Mouse (Mus musculus) heart, adult 8-10 months (tissue): ENCODE data around the gene Trub2. TPM values are rescaled to one million over a fixed set of nuclear protein-coding genes. Genes with fewer than 3 reads are reported as not detected.
"Not testable (repeated sequence)": the region's sequence is repeated elsewhere in the genome, so short reads cannot be mapped to it uniquely, and the experiment has no call there.

Experiments used
- DNase-seq: peaks from one replicate; pipeline ENCODE4 v3.0.0; 2022; ENCODE audit warnings: low spot score
- total RNA-seq, 4 experiments: library from RNA; stranded (reverse); gene quantifications; 2 replicates each; pipeline ENCODE4 v1.2.4; 2022

Gene Trub2
- total RNA-seq, 4 experiments from 2014 or later: 38.6 to 47.6 (median 42.0) TPM

DNA sequence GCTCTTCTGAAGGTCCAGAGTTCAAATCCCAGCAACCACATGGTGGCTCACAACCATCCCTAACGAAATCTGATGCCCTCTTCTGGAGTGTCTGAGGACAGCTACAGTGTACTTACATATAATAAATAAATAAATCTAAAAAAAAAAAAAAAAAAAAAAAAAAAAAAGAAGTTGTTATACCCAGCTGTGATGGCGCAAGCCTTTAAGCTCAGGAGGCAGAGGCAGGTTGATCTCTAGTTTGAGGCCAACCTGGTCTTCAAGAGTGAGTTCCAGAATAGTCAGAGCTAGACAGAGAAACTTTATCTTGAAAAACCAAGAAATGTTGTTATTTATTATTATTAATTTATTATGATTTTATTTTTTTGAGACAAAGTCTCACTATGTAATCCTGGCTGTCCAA lies 7.0 kb downstream of the Trub2 start:
- not testable (repeated sequence) for DNase-seq

DNA sequence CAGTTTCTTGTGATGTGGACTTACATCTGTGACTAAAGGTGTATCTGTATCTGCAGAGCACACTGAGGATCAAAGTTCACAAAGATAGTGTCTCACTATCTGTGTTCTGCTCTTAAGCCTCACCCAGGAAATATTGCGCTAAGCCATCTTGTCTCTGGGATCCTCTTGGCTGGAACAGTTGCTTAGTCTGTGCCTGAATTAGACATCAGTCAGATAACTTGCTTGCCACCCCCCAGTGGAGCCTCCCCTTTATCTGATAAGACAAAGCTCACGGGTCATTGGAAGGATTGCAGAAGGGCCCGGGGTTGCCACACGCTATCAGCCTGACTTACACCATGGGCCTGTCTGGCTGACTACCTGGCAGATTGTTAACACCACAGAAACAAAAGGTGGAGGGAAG lies 15.0 kb downstream of the Trub2 start:
- no peak for DNase-seq

DNA sequence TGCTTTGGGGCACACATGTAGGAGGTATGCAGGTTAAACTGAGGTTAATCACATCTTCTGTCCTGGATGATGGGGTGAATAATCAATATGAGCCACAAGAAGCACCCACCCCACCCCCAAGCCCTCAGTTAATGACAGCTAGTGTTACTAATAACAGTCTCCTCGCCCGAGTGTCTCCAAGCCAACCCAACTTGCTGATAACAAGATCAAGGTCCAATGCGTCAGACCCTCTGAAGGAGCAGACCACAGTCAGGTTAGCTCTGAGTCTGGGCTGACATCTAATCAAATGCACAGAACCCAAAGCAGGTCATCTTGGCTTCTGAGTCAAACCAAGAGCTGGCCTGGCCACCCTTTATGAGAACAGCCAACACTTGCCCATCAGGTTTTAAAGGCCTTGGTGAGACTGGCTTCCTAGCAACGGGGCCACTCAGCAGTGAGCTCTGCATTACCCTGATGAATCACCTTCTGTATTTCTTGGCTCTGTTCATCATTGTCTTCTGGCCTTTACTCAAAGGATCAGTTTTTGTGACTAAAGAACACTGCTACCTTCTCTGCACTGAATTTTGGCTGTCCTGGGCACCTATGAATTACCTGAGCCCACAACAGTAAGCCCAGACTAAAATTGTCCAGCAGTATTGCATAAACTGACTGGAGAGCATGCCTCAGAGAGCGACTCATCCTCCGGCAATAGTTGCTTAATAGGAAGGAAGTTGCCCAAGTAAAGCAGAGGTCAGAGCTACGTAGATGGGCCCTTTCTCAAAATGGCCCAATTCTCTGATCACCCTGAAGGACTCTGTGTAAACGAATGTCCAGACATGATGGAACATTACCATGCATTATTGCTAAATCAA lies 16.5 kb downstream of the Trub2 start:
- no peak for DNase-seq

DNA sequence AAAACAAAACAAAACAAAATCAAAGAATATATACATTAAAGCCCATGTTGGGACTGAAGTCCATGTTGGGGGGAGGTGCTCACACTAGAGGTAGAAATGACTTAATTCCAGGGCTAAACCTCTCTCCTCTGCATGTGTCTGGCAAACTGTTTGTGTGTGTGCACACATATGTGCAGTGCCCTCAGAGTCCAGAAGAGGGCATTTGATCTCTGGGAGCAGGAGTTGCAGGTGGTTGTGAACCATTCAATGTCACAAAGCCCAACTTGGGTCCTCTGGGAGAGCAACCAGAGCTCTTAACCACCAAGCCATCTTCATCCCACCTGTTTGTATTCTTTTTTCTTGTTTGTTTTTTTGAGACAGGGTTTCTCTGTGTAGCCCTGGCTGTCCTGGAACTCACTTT lies 18.1 kb downstream of the Trub2 start:
- no peak for DNase-seq

DNA sequence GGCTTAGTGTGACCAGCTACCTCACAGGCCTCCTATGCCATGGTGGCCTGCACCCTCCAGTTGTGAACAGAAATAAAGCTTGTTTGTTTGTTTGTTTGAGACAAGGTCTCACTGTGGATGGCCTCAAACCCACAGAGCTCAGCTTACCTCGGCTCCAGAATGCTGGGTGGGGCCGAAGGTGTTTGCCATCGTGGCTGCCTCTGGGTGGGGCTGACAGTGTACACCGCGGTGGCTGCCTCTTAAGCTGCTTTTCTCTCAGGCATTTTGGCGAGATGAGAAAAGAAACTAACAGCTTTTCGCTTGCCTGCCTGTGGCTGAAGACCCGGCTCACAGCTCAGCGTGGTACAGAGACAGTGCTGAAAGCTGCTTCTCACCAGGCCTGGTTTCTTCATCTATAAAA lies 19.4 kb downstream of the Trub2 start:
- no peak for DNase-seq

DNA sequence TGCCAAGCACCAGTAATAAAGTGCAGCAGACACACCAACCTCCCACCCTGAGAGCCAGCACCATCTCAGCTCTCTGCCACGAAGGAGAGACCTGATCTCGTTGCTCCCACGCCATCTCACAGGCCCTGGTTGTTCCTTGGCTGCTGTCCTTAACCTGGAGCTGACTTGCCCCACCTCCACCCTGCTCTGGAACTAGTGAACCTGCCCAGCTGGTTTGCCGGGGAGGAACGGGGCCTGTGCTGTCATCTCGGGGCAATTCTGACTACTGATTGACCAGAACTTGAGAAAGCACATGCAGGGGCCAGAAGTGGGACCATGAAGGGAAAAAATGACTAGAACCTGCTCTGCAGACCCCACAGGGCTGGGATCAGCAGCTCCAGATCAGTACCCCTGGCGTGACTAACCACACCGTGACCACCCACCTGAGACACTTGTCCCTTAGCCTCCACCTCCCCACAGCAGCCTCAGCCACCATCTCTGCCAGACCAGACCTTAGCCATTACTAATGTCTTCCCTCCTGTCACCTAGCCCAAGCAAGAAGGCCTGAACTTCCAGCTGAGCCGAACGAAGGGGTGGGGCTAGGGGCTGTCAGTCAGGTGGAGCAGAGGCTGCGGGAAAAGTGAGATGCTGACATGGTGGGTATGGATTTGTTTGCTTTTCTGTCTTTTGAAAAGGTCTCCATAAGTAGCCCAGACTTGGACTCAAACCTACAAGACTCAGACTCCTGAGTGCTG lies 20.2 kb downstream of the Trub2 start:
- DNase-seq: no peak

DNA sequence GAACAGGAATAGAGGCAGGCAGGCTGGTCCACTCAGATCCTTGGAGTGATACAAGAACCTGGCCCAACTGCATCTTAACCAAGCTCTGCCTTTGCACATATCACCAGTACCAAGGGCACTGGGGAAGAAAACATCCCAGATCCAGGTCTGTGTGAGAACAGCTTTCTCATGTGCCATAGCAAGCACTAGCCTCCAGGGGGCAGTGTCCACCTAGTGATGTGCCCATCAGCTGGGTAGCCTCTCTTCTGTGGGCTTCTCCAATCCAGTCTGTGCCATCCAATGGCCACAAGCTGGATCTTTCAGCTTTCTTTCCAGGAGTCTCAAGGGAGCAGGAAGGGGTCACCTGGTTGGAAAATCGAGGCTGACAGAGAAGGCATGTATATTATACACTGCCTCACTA lies 23.5 kb downstream of the Trub2 start:
- DNase-seq: peak; percentile 44

DNA sequence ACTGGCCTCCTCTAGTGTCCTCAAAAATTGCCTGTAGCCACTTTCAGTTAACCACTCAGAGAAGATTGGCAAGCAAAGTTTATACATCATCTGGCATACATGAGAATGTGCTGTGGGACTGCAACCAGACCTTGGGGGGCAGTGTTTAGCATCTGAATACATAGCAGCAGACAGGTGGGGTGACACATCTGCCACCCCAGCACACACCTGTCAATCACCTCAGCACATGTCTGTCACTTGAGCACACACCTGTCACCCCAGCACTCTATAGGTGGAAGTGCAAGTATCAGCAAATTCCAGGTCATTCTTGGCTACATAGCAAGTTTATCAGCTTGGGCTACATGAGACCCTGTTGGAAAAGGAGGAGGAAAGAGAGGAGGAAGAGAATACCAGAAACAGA lies 32.6 kb downstream of the Trub2 start:
- no peak for DNase-seq

DNA sequence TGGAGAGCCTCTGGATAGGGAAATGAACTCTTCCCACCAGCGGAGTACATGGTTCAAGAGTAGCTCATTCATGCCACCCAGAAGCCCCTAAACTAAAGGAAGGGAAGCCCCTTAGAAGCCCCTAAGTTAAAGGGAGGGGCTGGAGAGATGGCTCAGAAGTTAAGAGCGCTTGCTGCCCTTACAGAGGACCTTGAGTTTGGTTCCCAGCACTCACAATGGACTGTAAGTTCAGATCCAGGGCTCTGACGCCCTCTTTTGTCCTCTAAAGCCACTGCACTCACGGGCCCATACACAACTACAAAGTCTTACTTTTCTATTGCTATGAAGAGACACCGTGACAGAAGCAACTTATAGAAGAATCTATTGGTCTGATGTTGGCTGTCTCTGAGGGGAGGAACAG lies 35.9 kb downstream of the Trub2 start:
- DNase-seq: no peak

DNA sequence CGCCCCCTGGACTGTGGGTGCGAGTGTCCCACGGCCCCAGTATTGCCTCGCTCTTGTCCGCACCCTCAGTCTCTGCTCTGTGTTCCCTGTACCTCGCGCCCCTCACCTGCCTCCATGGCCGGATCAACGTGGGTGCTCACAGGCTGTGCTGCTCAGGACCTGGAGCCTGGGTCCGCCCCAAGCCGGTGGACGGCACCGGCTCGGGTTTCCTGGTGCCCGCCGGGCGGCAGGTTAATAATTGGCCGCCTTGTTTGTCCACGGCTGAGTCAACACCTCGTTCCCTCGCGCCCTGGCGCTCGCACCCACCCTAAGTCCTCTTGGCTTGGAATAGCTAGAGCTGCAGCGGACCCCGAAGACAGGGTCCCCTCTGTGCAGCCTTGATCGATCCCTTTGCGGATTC lies 36.8 kb downstream of the Trub2 start, which contains the start of gene Gm13420:
Gene Gm13420 (minus strand): TSS at position 189 of the 400 bp plus-strand sequence.
- DNase-seq: no peak

DNA sequence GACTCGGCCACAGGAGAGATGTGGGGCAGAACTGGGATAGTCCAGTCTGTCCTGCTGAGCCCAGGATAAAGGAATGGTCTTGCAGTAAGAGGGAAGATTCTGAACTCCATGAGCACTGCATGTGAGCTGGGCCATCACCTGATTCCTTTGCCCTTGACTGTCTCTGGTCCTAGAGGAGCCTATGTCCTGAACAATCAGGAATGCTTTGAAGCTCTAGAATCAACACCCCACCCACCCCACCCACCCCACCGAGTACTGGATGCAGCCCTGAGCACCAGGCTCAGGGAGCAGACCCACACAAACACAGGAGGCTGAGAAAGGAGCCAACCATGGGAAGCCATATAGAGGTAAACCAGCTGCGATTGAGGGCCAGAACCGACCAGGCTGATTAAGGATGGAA lies 39.8 kb downstream of the Trub2 start:
- no peak for DNase-seq

DNA sequence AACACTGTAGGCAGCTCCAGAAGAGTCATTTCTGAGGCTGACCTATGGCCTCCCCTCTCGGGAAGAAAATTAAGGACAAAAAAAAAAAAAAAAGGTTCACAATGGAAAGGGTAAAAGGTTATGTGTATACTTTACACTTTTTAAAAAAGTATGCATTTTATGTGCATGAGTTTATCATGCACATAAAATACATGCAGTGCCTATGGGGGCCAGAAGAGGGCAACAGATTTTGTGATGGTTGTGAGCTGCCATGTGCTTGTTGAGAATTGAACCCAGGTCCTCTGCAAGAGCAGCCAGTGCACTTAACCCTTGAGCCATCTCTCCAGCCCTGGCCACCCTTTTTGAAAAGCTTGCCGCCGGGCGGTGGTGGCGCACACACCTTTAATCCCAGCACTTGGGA lies 40.5 kb downstream of the Trub2 start:
- no peak for DNase-seq

DNA sequence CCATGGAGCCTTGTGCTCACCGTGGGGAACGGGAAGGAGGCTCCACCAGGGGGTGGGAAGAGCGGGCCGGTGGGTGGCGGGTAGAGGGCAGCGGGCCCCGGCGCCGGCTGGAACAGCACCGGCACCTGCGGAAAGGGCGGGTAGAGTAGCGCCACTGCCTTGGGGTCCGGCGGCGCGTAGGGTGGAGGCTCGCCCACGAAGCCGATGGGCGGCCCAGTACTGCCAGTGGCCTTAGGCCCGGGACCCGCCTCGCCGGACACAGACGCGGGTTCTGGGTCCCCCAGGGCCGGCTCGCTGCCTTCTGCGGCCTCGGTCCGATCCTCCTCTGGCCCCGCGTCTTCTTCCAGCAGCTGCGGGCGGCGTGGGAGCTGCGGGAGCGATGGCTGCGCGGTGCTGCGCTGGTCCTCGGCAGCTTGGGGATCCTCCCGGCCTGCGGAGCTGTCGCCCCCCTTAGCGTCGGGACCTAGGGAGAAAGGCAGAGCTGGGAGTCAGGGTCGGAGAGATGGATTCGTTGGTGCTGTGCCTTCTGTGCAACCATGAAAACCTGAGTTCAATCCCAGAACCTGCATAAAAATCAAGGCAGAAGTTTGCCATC lies 41.0 kb downstream of the Trub2 start:
- DNase-seq: no peak

DNA sequence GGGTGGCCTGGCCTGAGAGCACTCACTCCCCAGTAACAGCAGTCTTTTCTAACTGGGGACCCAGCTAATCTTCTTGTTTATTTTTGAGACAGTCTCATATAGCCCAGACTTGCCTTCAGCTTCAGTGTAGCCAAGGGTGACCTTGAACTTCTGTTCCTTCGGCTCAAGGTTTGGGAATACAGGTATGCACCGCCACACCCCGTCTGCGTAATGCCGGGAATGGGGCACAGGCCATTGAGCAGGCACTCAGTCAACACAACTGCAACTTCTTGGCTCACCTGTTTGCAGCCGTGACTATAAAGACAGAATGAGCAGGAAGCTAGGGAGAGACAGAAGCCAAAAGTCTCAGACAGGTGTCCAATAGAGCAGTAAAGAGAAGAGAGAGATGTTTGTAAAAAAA lies 44.0 kb downstream of the Trub2 start:
- DNase-seq: no peak

DNA sequence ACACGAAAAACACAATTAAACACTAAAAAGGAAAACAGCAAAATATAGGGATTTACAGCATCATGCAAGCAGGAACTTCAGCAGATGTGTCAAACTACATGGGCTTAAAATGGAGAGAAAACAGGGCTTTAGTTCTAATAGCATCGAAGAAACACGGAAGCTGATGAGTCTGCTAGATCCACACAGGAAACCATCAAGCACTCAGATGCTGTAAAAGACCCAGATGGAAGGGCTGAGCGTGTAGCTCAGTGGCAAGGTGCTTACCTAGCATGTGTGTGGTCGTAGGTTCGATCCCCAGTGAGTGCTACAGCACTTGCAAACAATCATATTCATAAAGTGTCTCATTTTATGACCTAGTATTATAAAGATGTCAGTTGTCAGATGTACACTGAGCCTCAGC lies 47.1 kb downstream of the Trub2 start:
- no peak for DNase-seq

DNA sequence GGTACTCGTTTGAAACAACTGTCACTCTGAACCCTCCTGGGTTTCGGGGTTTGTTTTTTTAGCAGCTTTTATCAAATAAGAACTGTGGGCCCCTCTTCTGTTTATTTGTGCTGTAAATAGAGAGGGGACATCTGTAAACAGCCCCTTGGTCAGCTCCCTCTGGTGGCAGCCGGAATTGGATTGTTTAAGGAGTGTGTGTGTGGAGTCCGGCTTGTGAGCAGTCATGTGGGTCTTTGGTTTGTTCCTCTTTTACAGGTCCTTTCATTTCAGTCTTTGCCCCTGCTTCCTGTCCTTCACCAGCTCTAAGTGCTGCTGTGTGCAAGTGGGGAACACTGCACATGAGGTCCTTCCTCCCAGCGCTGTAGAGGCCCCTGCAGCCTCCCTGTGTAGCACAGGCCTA lies 48.9 kb downstream of the Trub2 start:
- DNase-seq: peak; percentile 39

DNA sequence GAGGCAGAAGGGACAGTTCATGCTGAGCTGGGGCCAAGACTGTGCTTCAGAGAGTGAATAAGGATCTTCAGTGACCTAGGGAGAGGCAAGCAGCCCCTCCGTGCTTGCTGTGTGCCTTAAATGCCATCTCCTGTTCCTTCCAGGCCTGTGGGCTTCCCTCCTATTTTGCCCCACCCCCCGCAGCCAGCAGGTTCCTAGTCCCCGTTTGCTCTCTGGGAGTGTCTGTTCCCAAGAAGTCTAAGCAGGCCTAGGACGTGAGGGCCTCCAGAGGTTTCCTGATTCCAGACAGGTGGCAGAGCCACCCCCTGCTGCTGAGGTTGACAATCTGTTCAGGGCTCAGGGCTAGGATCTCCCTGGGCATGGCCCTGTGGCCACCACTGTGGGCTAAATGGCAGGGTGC lies 49.5 kb downstream of the Trub2 start:
- DNase-seq: no peak

DNA sequence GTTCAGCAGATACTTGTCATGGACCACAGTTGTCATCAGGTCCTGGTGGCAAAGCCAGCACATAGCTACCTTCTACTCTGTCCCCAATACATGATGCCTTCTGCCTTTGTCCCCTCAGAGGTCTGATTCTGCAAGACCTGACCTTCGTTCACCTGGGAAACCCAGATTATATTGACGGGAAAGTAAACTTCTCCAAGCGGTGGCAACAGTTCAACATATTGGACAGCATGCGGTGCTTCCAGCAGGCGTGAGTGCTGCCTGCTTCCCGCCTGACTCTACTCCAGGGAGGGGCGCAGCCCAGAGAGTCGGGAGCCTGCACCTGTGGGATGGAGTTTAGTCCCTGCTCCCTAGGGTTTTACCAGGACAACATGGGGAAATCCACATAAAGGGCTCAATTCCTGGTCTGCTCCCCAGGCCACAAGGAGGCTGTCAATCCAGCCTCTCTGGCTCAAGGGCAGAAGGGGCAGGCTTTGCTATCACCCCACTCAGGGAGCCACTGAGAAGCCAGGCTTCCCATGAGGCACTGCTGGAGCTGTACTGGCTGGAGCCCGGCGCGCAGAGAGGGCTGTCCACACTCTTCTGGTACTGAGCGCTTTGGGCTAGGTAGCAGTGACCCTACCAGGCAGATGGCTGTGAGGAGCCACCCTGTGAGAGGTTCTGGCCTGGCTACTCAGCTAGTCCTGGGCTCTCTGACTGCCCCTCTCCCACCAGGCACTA lies 50.9 kb downstream of the Trub2 start:
- no peak for DNase-seq

DNA sequence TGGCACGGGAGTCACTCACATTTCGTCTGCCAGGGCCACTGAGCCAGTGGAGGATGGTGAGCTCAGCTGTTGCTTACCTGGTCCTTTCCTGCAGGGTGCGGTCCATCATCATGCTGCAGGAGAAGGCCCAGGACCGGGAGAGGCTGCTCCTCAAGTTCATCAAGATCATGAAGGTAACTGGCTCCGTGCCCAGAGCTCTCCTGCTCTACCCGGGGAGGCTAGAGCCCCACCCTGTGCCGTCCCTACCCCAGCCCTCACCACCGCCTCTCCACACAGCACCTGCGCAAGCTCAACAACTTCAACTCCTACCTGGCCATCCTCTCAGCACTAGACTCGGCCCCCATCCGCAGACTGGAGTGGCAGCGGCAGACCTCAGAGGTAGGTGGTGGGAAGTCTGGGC lies 52.6 kb downstream of the Trub2 start:
- DNase-seq: no peak

DNA sequence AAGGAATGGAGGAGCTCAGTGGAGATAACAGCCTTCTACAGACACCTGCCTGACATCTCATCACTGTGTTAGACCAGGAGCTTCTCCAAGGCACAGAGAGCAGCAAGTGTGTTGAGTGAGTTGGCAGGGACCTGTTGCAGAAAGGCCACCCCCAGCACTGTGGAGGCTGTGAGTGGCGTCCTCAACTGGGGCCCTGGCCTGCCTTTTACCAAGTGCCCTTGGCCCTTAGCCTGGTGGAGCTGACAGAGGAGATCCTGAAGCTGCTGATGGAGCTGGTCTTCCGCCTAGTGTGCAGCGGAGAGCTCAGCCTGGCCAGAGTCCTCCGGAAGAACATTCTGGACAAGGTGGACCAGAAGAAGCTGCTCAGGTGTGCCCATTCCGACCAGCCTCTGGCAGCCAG lies 55.0 kb downstream of the Trub2 start:
- no peak for DNase-seq

DNA sequence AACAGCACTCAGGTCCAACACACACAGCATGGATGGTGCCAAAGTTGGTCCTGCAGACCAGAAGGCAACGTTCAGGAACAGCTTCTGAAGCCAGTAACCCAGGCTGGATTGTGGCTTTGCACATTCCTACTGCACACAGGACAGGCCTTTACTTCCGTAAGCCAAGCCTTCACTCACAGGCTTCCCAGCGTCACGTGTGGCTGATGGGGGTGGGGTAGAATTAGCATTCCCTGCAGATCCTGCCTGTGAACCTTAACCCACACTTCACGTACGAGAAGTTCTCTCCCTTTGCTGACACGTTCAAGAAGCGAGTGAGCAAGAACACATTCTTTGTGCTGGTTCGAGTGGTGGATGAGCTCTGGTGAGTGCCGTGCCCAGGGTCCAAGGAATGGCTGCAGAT lies 55.7 kb downstream of the Trub2 start:
- DNase-seq: no peak

DNA sequence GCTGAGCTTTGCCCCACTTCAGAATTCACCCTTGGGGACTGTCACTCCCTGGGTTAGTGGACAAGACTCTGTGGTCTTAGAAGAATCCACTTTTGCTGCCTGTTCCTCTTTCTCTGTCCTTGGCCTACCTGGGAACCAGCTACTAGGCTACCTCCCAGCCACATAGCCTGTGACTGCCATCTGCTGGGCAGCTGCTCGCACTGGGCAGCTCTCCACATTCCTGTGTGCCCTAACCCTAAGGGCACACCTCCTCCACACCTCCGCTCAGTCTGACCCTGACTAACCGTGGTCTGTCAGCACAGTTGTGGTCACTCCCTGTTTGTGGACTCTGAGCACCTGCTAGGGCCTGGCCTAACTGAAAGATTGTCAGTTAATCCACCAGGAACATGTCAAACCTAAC lies 56.8 kb downstream of the Trub2 start:
- no peak for DNase-seq
